Mouse (Mus musculus): ENCODE results near the gene Zfp273. TPM values are rescaled to one million over a fixed set of nuclear protein-coding genes. Genes with fewer than 3 reads are reported as not detected.
"Not testable (repeated sequence)": the region's sequence is repeated elsewhere in the genome, so short reads cannot be mapped to it uniquely, and the experiment has no call there.

The Zfp273 gene
- 1 to 10 TPM; 5.7 to 9.0 (median 7.3) TPM for polyA plus RNA-seq (2017; shearing (Covaris generic))

- ATAC-seq, result peak; percentile 96
Measured at GRCm38 (mm10) chr13:67813710-67814660, at the start of gene Zfp273. Zfp273 (plus strand) TSS chr13:67813740.

GRCm38 (mm10) chr13:67779265-67780221, 34.0 kb upstream of the Zfp273 start, which contains the start of gene Zfp493:
Zfp493 (plus strand) TSS chr13:67779693.
- ATAC-seq, result peak; percentile 100

- no peak for ATAC-seq
Measured at GRCm38 (mm10) chr13:67791921-67792455, 21.6 kb upstream of the Zfp273 start.

- no peak for ATAC-seq
Measured at GRCm38 (mm10) chr13:67798618-67799017, 14.9 kb upstream of the Zfp273 start.

- ATAC-seq, result not testable (repeated sequence)
Measured at GRCm38 (mm10) chr13:67799151-67799550, 14.4 kb upstream of the Zfp273 start.

- no peak for ATAC-seq
Measured at GRCm38 (mm10) chr13:67811651-67812210, 1.8 kb upstream of the Zfp273 start.

- no peak for ATAC-seq
Measured at GRCm38 (mm10) chr13:67812961-67813709, 405 bp upstream of the Zfp273 start.

- no peak for ATAC-seq
Measured at GRCm38 (mm10) chr13:67818636-67819035, 5.1 kb downstream of the Zfp273 start.

GRCm38 (mm10) chr13:67830911-67831336, 17.4 kb downstream of the Zfp273 start, which contains the start of gene Gm10037:
Gm10037 (plus strand) TSS chr13:67831106.
- ATAC-seq, result peak; percentile 86

GRCm38 (mm10) chr13:67833137-67833536, 19.6 kb downstream of the Zfp273 start:
- not testable (repeated sequence) for ATAC-seq

GRCm38 (mm10) chr13:67843775-67844118, 30.2 kb downstream of the Zfp273 start:
- no peak for ATAC-seq

GRCm38 (mm10) chr13:67844119-67844852, 30.7 kb downstream of the Zfp273 start:
- ATAC-seq, result peak; percentile 91

GRCm38 (mm10) chr13:67844853-67845194, 31.3 kb downstream of the Zfp273 start:
- no peak for ATAC-seq

- ATAC-seq, result no peak
Measured at GRCm38 (mm10) chr13:67850361-67850760, 36.8 kb downstream of the Zfp273 start.

- no peak for ATAC-seq
Measured at GRCm38 (mm10) chr13:67853130-67853529, 39.6 kb downstream of the Zfp273 start.

GRCm38 (mm10) chr13:67853983-67854382, 40.4 kb downstream of the Zfp273 start:
- ATAC-seq, result no peak

- ATAC-seq, result no peak
Measured at GRCm38 (mm10) chr13:67857317-67857716, 43.8 kb downstream of the Zfp273 start.

GRCm38 (mm10) chr13:67862508-67862907, 49.0 kb downstream of the Zfp273 start:
- ATAC-seq, result no peak

- no peak for ATAC-seq
Measured at GRCm38 (mm10) chr13:67863026-67863425, 49.5 kb downstream of the Zfp273 start, which contains the start of gene BC048507. BC048507 (plus strand) TSS chr13:67863326.

- ATAC-seq, result no peak
Measured at GRCm38 (mm10) chr13:67864764-67865350, 51.3 kb downstream of the Zfp273 start.
